Mouse (Mus musculus) small intestine, adult 2 months (tissue): ENCODE data around the gene Lcn2. TPM values are rescaled to one million over a fixed set of nuclear protein-coding genes. Genes with fewer than 3 reads are reported as not detected.

Experiments
- H3K27ac ChIP-seq: fragments of 200-500 bp; 2 replicates; pipeline ENCODE4 v1.5.1; 2012; ENCODE audit warnings: low read depth, low read length, control low read depth, inconsistent platforms; ENCODE audit not compliant: insufficient read depth
- H3K27me3 ChIP-seq: fragments of 200-500 bp; 2 replicates; pipeline ENCODE4 v1.6.1; 2012; ENCODE audit warnings: mild to moderate bottlenecking, moderate library complexity, low read length, inconsistent platforms; ENCODE audit not compliant: control insufficient read depth, insufficient read depth
- H3K36me3 ChIP-seq: fragments of 200-500 bp; 2 replicates; pipeline ENCODE4 v1.6.1; 2012; ENCODE audit warnings: mild to moderate bottlenecking, low read length, control low read depth, inconsistent platforms; ENCODE audit not compliant: control insufficient read depth, insufficient read depth
- H3K4me1 ChIP-seq: fragments of 200-500 bp; 2 replicates; pipeline ENCODE4 v1.6.1; 2012; ENCODE audit warnings: low read length, inconsistent platforms, mixed read lengths; ENCODE audit not compliant: control insufficient read depth, insufficient read depth, insufficient read length
- H3K4me3 ChIP-seq: fragments of 200-500 bp; 2 replicates; pipeline ENCODE4 v1.5.1; 2012; ENCODE audit warnings: low read depth, mild to moderate bottlenecking, control low read depth, inconsistent platforms, low read length, moderate library complexity
- CTCF ChIP-seq: fragments of 200-500 bp; IDR thresholded peaks from 2 replicates; pipeline ENCODE4 v1.5.1; 2012; ENCODE audit warnings: low read depth, mild to moderate bottlenecking, control low read depth, inconsistent platforms, low read length, moderate library complexity, mixed read lengths; ENCODE audit not compliant: insufficient replicate concordance, insufficient read length; ENCODE audit errors: extremely low read depth
- POLR2A ChIP-seq: fragments of 200-500 bp; IDR thresholded peaks from 2 replicates; pipeline ENCODE4 v1.6.1; 2012; ENCODE audit warnings: low read depth, mild to moderate bottlenecking, control low read depth, inconsistent platforms, low read length, moderate library complexity
- WGBS: fragments of 180-500 bp; shearing (Covaris S2); methylation state at CpG from one replicate; pipeline ENCODE4 v1.1.7; 2018; 5-methylcytosine and 5-hydroxymethylcytosine counted together
- polyA plus RNA-seq: library from polyadenylated mRNA; depleted of rRNA; stranded (reverse); fragments of >200 nt; gene quantifications from 2 replicates; pipeline ENCODE4 v1.2.3, GENCODE M21; 2012

The Lcn2 gene
- polyA plus RNA-seq, 1 experiment: 5.5 TPM

DNA sequence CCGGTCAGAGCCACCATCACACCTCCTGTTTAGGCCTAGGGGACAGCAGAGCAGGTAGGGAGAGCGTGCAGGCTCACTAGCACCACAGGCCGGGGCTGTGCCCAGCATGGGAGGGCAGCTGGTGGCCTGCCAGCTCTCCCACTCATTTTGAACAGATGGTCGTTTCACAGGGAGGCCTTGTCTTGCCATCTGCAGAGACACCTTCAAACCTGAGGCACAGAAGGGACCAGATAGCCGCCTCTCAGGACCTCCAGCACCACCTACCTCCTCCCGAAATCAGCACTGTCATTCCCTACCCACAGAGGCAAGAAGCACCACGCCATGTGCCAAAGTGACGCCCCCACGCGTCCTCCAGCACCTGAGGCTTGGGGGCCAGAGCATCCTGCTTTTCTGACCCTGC lies 44.0 kb downstream of the Lcn2 start:
- 86% methylated on average over 10 of the region's 10 CpGs for WGBS
- H3K4me3 ChIP-seq: no peak overlapping the region
- H3K36me3 ChIP-seq: peaks cover 3% of the 10 kb centered on the region; the same call in 1 of the 2 replicates
- H3K4me1 ChIP-seq: no peaks in the 10 kb centered on the region
- H3K27me3 ChIP-seq: no peaks in the 10 kb centered on the region
- TF ChIP-seq CTCF: no peak
- no peak for TF ChIP-seq POLR2A
- no peak overlapping the region for H3K27ac ChIP-seq

DNA sequence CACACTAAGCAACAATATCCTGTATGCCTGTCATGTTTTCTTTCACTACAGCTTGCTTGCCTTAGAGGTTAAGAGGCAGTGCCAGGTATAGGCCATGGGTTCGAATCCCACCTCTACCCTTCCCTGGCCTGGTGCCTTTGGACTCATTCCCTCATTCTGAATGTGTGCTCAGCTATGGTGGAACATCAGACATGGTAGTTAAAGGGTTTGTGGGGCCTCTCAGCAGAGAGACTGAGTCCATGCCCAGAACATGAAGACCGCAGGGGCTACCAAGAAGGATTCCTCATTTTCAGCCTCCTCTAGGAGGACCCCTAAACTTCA lies 44.7 kb downstream of the Lcn2 start:
- Histone ChIP-seq H3K36me3 (peaks cover 3% of the 10 kb centered on the region; the same call in 1 of the 2 replicates), H3K4me3 (no peak overlapping the region), H3K4me1 (no peaks in the 10 kb centered on the region), H3K27ac (peak overlapping the region; percentile 41; the same call in 1 of the 2 replicates), H3K27me3 (no peaks in the 10 kb centered on the region)
- 97% methylated on average over 2 of the region's 2 CpGs for WGBS
- no peak for TF ChIP-seq POLR2A

DNA sequence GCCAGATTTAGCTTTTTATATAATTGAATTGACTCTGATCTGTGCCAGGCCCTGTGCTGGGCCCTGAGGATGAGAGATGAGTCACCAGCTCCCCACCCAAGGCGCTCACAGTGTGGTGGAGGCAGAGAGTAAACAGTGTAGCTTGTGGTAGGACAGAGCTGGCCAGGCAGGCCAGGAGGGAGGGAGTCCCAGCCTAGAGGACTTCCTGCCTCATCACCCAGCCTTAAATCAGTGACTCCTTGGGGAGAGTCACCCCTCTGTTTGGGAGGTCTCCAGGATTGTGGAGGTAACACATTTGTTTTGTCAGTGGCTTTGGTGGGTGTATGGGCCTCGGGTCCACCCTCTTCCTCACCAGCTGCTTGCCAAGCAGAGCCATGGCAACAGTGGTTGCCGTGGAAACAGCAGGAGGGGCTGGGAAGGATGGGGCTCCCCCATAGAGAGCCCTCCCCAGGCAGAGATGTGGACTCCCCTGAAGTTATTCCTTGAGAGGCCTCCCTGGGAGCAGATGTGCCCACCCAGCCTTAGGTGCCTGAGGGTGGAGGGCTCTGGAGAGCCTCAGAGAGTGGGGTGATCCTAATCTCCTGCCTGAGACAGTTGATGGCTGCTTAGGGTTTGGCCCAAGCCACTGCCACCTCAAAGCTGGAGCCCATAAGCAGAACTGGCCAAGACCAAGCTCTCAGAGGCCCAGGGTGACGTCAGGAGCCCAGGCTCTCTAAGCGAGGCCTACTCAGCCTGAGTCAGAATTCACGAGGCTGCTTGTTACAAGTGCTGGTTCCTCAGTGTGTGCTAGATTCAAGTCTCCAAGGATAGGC lies 45.3 kb downstream of the Lcn2 start:
- WGBS: 69% methylated on average over 6 of the region's 6 CpGs
- H3K27me3 ChIP-seq: no peaks in the 10 kb centered on the region
- TF ChIP-seq POLR2A (no peak), CTCF (no peak)
- no peaks in the 10 kb centered on the region for H3K4me1 ChIP-seq
- H3K4me3 ChIP-seq: no peak overlapping the region
- H3K36me3 ChIP-seq: peaks cover 7% of the 10 kb centered on the region; the same call in 1 of the 2 replicates
- H3K27ac ChIP-seq: peak overlapping the region; percentile 41; the same call in 1 of the 2 replicates

DNA sequence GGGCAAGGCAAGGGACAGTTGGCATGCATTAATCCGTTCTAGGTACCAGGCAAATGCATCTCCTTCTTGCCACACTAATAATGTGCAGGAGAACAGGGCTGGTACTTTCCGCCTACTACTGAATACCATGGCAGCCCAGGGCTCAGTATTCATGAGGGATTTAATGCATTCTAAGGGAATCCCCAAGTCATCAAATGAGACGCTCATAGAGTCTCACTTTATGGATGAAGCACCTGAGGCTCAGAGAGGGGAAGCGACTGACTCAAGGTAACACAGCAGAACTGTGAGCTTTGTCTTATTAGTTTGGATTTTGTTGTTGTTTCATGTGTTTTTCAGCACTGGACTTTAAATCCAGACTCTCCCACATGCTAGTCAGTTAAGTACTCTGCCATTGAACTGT lies 46.0 kb downstream of the Lcn2 start:
- Histone ChIP-seq H3K4me1 (no peaks in the 10 kb centered on the region), H3K27ac (no peak overlapping the region), H3K27me3 (no peaks in the 10 kb centered on the region), H3K36me3 (peaks cover 10% of the 10 kb centered on the region), H3K4me3 (no peak overlapping the region)
- WGBS: 92% methylated on average over 4 of the region's 4 CpGs
- TF ChIP-seq CTCF (no peak), POLR2A (no peak)

DNA sequence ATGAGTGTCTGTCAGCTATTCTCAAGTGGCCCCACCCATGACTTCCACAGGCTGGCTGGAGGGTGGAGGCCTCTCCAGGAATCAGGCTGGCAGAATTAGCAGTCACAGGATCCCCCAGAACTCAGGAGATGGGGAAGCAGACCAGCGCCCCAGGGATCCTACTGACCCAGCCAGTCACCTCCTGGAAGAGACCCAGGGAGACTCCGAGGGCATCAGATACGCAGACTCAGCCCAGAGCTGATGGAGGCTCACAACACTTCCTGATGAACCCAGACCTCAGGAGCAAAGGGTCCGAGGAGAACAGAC lies 46.5 kb downstream of the Lcn2 start:
- H3K27ac ChIP-seq: no peak overlapping the region
- TF ChIP-seq POLR2A (no peak), CTCF (no peak)
- H3K27me3 ChIP-seq: no peaks in the 10 kb centered on the region
- no peaks in the 10 kb centered on the region for H3K4me1 ChIP-seq
- 90% methylated on average over 4 of the region's 4 CpGs for WGBS
- no peak overlapping the region for H3K4me3 ChIP-seq
- peaks cover 8% of the 10 kb centered on the region for H3K36me3 ChIP-seq

DNA sequence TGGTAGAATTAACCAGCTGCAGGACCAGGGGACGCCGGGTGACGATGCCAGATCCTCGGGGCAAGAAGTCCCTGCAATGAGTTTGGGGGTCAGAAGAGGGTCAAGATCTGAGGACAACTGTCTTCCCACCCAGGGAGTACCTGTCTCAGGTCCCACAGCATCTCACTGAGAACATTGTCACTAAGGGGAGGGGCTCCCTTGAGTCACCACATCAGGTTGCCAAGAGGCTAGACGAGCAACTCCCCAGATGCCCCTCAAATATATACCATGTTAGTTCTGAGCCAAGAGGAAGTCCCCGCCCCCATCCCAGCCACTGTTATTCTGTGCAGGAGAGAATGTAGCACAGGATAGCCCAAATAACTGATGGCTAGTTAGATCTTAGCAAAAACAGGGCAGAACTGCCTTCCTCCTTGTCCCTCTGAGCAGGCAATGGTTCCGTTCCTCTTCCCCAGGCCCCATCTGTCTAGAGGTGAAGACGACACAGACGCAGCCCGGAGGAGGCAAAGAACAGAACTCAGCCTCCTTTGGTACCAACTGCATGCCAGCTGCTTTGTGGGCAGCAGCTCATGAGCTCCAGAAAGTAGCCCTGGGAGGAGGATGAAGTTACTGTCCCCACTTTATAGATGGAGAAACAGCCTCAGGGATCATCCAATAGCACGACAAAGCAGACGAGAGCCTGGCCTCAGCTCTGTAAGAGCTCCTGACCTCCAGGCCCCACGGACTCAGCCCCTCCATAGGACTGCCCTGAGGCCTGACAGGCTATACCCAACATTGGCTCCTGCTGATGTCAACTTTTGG lies 47.0 kb downstream of the Lcn2 start:
- 86% methylated on average over 13 of the region's 13 CpGs for WGBS
- Histone ChIP-seq H3K27me3 (no peaks in the 10 kb centered on the region), H3K36me3 (peaks cover 9% of the 10 kb centered on the region), H3K4me1 (no peaks in the 10 kb centered on the region), H3K4me3 (no peak overlapping the region), H3K27ac (no peak overlapping the region)
- TF ChIP-seq POLR2A (no peak), CTCF (no peak)

DNA sequence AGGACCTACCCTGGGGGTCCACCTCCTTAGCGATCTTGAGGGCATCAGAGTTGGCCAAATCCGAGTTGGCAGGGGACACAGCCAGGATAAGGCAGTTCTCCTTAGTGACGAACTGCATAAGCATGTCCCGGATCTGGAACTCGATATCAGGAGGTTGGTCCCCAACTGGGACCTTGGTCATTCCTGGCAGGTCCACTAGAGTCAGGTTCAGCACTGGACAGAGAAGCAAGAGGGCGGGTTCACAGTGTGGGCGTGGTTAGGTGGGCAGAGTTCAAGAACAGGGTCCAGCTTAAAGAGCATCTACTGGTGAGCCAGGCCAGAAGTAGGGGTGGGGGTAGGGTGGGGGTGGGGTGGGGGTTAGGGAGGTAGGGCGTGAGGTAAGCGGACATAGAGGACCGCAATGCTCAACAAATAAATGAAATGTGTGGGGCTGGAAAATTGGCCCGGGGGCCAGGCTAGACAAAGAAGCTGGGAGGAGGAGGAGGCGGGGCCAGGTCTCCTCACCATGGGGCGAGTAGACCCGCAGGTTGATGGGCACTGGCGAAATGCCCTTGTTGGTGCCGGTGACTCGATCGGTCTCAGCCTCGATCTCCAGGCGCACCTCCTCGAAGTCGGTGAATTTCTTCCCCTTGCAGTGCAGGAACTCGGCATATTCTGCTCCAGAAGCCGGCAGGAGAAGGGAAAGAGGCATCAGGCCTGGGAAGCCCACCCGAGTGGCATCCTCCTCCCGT lies 48.0 kb downstream of the Lcn2 start:
- Histone ChIP-seq H3K4me3 (no peak overlapping the region), H3K36me3 (peaks cover 18% of the 10 kb centered on the region), H3K27ac (no peak overlapping the region), H3K27me3 (no peaks in the 10 kb centered on the region), H3K4me1 (no peaks in the 10 kb centered on the region)
- no peak for TF ChIP-seq POLR2A
- no peak for TF ChIP-seq CTCF
- WGBS: 68% methylated on average over 26 of the region's 26 CpGs
